Mouse (Mus musculus): ENCODE results near the gene Rnf167. TPM values are rescaled to one million over a fixed set of nuclear protein-coding genes. Genes with fewer than 3 reads are reported as not detected.

Rnf167 gene
- polyA plus RNA-seq, 1 experiment: 77.6 TPM

DNA sequence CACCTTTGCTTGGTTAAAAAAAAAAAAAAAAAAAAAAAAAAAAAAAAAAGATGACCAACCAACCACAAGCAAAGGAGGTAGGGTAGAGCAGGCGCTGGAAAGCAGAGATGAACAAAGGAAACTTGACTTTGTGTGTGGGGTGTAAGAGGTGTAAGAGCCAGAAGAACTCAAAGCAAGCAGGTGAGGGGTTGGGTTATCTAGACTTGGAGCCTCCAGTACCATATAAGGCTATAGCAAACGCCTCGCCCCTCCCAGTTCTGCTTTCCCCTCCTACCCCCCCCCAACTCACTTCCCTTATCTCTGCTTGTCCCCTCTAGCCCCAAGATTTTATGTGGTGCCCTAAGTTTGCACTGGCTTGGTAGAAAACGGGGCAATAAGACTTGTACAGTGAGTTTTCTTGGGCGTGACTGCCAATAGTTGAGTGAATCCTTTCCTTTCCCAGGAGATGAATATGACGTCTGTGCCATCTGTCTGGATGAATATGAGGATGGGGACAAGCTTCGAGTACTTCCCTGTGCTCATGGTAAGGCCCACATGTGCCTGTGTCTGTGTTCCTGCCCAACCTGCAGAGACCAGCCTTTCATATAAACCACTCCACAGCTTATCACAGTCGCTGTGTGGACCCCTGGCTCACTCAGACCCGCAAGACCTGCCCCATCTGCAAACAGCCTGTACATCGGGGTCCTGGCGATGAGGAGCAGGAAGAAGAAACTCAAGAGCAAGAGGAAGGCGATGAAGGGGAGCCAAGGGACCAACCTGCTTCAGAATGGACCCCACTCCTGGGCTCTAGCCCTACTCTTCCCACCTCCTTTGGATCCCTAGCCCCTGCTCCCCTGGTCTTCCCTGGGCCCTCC lies 3.5 kb downstream of the Rnf167 start:
- H3K4me3 ChIP-seq (ENCODE audit: control insufficient read depth, low read depth, low read length): no peak overlapping the region
- H3K27ac ChIP-seq (ENCODE audit: control insufficient read depth, insufficient read depth, low read depth, low read length): no peak overlapping the region
- H3K4me1 ChIP-seq (ENCODE audit: control insufficient read depth, insufficient read depth, low read length): peaks cover 19% of the 10 kb centered on the region

DNA sequence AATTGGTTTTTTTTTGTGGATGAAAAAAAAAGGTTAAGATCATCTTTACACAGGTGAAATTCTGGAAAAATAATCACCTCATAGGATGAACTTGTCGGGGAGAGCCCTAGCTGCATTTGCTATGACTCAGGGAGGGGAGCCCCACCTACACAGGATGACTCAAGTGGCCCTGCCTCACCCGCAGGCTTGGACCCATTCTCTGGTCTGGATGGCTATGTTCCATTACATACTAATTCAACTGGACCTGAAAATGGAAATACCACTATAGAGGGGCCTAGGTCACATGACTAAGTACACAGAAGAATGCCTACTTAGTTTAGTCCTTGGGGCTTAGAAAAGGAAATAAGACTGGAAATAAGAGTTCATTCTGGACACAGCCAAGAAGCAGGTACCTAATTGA lies 4.4 kb downstream of the Rnf167 start:
- no peak overlapping the region for H3K27ac ChIP-seq (ENCODE audit: control insufficient read depth, insufficient read depth, low read depth, low read length)
- no peak overlapping the region for H3K4me3 ChIP-seq (ENCODE audit: control insufficient read depth, low read depth, low read length)
- no peaks in the 10 kb centered on the region for H3K27me3 ChIP-seq (ENCODE audit: control insufficient read depth, insufficient read depth, low read length)
- peaks cover 19% of the 10 kb centered on the region for H3K4me1 ChIP-seq (ENCODE audit: control insufficient read depth, insufficient read depth, low read length)
- H3K36me3 ChIP-seq (ENCODE audit: control insufficient read depth, insufficient read depth, low read length): no peaks in the 10 kb centered on the region; the same call in 1 of the 2 replicates
- TF ChIP-seq CTCF (IDR thresholded peaks at IDR 0.05; ENCODE audit: control insufficient read depth, insufficient read depth, insufficient replicate concordance, low read depth, low read length) (no peak), POLR2A (IDR thresholded peaks at IDR 0.05; ENCODE audit: control insufficient read depth, low read depth, low read length) (no peak)

More for the DNA sequence above, 3.5 kb downstream of the Rnf167 start:
- TF ChIP-seq CTCF (IDR thresholded peaks at IDR 0.05; ENCODE audit: control insufficient read depth, insufficient read depth, insufficient replicate concordance, low read depth, low read length): no peak
- no peak for TF ChIP-seq POLR2A (IDR thresholded peaks at IDR 0.05; ENCODE audit: control insufficient read depth, low read depth, low read length)
- no peaks in the 10 kb centered on the region; the same call in 1 of the 2 replicates for H3K36me3 ChIP-seq (ENCODE audit: control insufficient read depth, insufficient read depth, low read length)
- H3K27me3 ChIP-seq (ENCODE audit: control insufficient read depth, insufficient read depth, low read length): no peaks in the 10 kb centered on the region

DNA sequence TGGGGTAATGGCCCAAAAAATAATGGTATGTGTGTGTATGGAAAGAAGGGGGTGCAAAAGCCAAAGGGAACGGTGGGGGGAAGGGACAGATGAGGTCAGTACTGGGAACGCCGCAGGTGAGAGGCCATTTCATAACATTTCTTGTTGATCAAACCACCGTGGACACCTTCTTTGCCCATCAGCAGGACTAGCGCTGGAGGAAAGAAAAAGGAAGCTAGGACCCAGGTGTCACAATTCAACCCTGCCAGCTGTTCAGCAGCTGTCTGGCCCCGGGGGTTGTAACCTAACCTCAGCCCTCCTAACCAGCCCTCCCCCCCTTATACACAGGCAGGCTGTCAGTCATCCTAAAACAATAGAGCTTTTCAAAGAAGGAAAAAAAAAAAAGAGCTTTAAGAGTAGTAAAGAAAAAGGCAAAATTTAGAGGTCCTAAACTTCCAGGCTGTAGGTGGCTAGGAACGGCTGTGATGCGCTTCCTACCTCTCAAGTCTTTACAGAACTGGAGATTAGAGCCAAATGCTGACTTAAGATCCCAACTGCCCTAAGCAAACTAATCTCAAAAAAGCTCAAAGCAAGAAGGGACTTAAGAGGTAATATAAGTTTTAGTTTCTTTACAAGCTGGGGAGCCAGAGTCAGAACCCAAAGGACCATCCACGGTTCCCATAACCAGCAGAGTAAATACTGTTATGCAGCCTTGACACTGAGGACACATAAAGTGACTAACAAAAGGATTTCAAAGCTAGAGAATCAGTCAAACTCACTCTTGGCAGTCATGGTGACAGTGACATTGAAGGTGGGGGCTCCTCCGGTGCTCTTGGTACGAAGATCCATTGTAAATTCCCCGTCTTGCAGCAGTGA lies 5.2 kb downstream of the Rnf167 start:
- Histone ChIP-seq H3K4me3 (ENCODE audit: control insufficient read depth, low read depth, low read length) (peak overlapping the region; percentile 100), H3K36me3 (ENCODE audit: control insufficient read depth, insufficient read depth, low read length) (no peaks in the 10 kb centered on the region; the same call in 1 of the 2 replicates), H3K4me1 (ENCODE audit: control insufficient read depth, insufficient read depth, low read length) (peaks cover 24% of the 10 kb centered on the region), H3K27me3 (ENCODE audit: control insufficient read depth, insufficient read depth, low read length) (no peaks in the 10 kb centered on the region), H3K27ac (ENCODE audit: control insufficient read depth, insufficient read depth, low read depth, low read length) (no peak overlapping the region; the same call in 1 of the 2 replicates)
- TF ChIP-seq POLR2A (IDR thresholded peaks at IDR 0.05; ENCODE audit: control insufficient read depth, low read depth, low read length) (no peak), CTCF (IDR thresholded peaks at IDR 0.05; ENCODE audit: control insufficient read depth, insufficient read depth, insufficient replicate concordance, low read depth, low read length) (no peak)

DNA sequence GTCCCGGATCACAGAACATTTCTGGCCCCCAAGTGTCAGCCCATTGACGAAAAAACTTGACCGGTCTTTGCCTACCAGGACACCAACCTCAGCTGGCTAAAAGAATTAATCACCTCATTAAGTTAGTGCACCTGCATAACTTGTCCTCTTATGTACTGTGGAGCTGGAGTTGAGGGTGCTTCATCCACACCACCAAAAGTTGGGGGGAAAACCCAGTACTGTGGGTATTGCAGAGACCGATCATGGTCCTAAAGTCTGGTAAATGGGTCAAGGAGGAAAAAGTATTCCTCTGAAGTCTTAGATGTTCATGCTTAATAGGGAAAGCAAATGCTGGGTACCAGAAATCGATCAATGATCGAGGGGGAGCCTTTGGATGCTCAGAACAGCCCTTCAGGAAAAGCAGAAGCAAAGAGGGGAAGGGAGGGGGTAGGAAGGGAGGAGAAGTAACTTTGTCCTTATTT lies 5.9 kb downstream of the Rnf167 start:
- H3K27me3 ChIP-seq (ENCODE audit: control insufficient read depth, insufficient read depth, low read length): no peaks in the 10 kb centered on the region
- H3K36me3 ChIP-seq (ENCODE audit: control insufficient read depth, insufficient read depth, low read length): no peaks in the 10 kb centered on the region; the same call in 1 of the 2 replicates
- H3K27ac ChIP-seq (ENCODE audit: control insufficient read depth, insufficient read depth, low read depth, low read length): peak overlapping the region; percentile 58
- H3K4me1 ChIP-seq (ENCODE audit: control insufficient read depth, insufficient read depth, low read length): peaks cover 23% of the 10 kb centered on the region
- H3K4me3 ChIP-seq (ENCODE audit: control insufficient read depth, low read depth, low read length): peak overlapping the region; percentile 100
- TF ChIP-seq CTCF (IDR thresholded peaks at IDR 0.05; ENCODE audit: control insufficient read depth, insufficient read depth, insufficient replicate concordance, low read depth, low read length) (no peak), POLR2A (IDR thresholded peaks at IDR 0.05; ENCODE audit: control insufficient read depth, low read depth, low read length) (no peak)

DNA sequence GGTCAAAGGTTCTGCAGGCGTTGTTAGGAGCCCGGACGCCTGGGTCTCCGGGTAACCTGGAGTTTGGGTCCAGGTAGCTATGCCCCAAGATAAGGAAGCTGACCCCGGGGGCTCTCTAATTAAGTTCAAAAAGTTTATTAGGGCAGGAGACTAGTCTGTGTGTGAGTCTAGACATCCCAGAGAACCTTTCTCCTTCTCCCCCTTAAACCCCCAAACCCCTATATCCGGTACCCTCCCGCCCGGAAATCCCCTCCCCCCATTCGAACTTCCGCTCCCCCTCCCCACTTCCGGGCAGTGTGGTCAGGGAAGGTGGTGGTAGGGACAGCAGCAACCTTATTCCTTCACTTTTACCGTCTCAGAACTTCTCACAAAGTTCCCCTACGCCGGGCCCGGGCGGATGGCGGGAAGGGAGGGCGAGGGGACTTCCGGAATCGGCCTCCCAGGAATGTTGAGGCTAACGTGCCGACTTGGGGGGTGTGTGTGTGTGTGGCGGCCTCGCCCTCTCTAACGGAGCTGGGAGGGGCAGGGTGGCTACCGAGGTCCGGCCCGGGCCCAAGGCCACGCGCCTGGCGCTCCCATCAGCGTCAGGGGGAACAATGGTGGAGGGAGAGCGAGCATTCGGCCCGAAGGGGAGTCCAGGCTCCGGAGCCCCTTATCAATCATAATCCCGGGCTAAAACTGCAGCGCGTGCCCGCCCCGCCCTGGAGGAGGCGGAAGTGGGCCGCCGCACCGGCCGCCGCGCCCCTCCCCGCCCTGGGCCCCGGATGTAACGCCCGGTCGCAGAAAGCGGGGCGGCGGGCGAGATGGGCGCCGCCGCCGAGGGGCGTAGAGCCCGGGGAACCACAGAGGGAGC lies 6.5 kb downstream of the Rnf167 start:
- Histone ChIP-seq H3K4me1 (ENCODE audit: control insufficient read depth, insufficient read depth, low read length) (peaks cover 23% of the 10 kb centered on the region), H3K27me3 (ENCODE audit: control insufficient read depth, insufficient read depth, low read length) (no peaks in the 10 kb centered on the region), H3K4me3 (ENCODE audit: control insufficient read depth, low read depth, low read length) (peak overlapping the region; percentile 100), H3K36me3 (ENCODE audit: control insufficient read depth, insufficient read depth, low read length) (no peaks in the 10 kb centered on the region; the same call in 1 of the 2 replicates), H3K27ac (ENCODE audit: control insufficient read depth, insufficient read depth, low read depth, low read length) (peak overlapping the region; percentile 100)
- no peak for TF ChIP-seq CTCF (IDR thresholded peaks at IDR 0.05; ENCODE audit: control insufficient read depth, insufficient read depth, insufficient replicate concordance, low read depth, low read length)
- TF ChIP-seq POLR2A (IDR thresholded peaks at IDR 0.05; ENCODE audit: control insufficient read depth, low read depth, low read length): no peak; the same call in 1 of the 2 replicates

DNA sequence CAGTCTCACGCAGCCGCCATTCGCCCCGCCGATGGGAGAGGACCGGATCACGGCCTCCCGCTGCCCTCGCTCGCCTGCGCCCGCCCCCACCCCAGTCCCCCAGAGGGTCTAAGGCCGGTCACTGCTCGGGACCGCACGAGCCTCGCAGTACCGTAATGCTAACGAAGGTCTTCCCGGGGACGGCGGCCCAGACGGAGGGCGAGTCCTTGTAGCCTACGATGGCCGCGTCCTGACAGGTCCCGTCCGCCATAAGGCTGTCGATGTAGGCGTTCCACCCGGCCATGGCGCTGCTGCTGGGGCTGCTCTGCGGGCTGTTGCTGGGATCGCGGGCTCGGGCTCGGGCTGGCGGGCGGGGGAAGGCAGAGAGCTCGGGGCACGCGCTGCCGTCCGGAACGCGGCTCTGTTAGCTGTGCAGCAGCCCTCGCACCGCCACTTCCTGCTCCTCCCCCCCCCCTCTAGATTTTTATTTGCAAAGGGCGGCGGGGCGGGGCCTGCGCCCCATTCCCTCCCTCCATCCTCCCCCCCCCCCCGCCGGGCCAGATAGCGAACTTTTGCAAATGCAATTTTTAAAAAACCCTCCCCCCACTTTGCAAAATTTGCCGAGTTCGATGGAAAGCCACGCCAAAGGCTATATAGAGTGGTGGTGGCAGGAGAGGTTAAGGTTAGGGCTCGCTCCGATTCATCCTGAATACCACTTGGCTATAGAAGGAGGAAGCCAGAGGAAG lies 7.3 kb downstream of the Rnf167 start, which contains the start of gene Pfn1:
Gene Pfn1 (minus strand): TSS at position 447 of the 725 bp plus-strand sequence.
- no peaks in the 10 kb centered on the region; the same call in 1 of the 2 replicates for H3K36me3 ChIP-seq (ENCODE audit: control insufficient read depth, insufficient read depth, low read length)
- peak within 1 kb of the TSS; percentile 100 for H3K27ac ChIP-seq (ENCODE audit: control insufficient read depth, insufficient read depth, low read depth, low read length)
- H3K27me3 ChIP-seq (ENCODE audit: control insufficient read depth, insufficient read depth, low read length): no peaks in the 10 kb centered on the region
- TF ChIP-seq POLR2A (IDR thresholded peaks at IDR 0.05; ENCODE audit: control insufficient read depth, low read depth, low read length): peak; percentile 80
- no peak for TF ChIP-seq CTCF (IDR thresholded peaks at IDR 0.05; ENCODE audit: control insufficient read depth, insufficient read depth, insufficient replicate concordance, low read depth, low read length)
- H3K4me1 ChIP-seq (ENCODE audit: control insufficient read depth, insufficient read depth, low read length): peaks cover 23% of the 10 kb centered on the region
- H3K4me3 ChIP-seq (ENCODE audit: control insufficient read depth, low read depth, low read length): peak within 1 kb of the TSS; percentile 100
